Mouse (Mus musculus) heart, postnatal 0 days (tissue): ENCODE measurements at regions not wholly inside any gene's neighbourhood (a gene's known extent, or its start where the extent isn't known, plus 50 kb on each side); places are given as distances from the start of the nearest gene placed in this dataset.
"Not testable (repeated sequence)": the region's sequence is repeated elsewhere in the genome, so short reads cannot be mapped to it uniquely, and the experiment has no call there.

Experiments
- CTCF ChIP-seq: IDR thresholded peaks from 2 replicates; pipeline ENCODE4 v1.5.1; 2016; ENCODE audit warnings: antibody characterized with exemption, control low read depth, low read depth
- EP300 ChIP-seq: IDR thresholded peaks from 2 replicates; pipeline ENCODE4 v1.6.1; 2016; ENCODE audit warnings: antibody characterized with exemption, low read depth

DNA sequence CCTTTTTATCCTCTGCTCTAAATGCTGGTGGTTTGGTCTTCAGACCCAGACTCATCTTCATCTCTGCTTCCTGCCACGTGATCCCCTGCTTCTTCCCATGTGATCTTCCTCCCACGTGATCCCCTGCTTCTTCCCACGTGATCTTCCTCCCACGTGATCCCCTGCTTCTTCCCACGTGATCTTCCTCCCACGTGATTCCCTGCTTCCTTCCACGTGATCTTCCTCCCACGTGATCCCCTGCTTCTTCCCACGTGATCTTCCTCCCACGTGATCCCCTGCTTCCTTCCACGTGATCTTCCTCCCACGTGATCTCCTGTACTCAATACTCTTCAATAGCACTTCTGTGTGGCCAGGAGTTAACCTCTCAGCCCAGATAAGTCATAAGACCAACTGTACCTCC, 147.1 kb upstream of the Map1b start:
- TF ChIP-seq CTCF, EP300: not testable (repeated sequence)
